Mouse (Mus musculus): ENCODE measurements around the gene Shisa8.
"Not testable (repeated sequence)": the region's sequence is repeated elsewhere in the genome, so short reads cannot be mapped to it uniquely, and the experiment has no call there.

Shisa8 gene

DNA sequence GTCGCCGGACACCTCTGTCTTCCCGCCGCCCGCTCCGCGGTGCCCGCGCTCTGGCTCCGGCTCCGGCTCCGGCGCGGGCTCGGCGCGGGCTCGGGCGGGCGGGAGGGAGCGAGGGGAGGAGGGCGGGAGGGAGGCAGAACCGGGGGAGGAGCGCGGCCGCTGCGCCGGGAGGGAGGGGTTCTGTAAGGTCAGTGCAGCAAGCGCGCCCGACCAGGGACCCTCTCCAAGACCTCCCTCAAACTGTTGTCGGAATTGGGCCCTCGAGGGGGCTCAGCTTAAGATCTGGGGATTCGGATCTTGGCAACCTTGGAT, at the start of gene Shisa8:
Gene Shisa8, minus strand, starts transcription at position 64 of the 312 bp plus-strand sequence.
- DNase-seq, result no peak

GRCm38 (mm10) chr15:82259510-82259909, 46.9 kb upstream of the Shisa8 start:
- DNase-seq, result peak; percentile 65

- DNase-seq, result peak; percentile 69
Measured at GRCm38 (mm10) chr15:82255944-82256383, 43.3 kb upstream of the Shisa8 start.

- DNase-seq, result no peak
Measured at GRCm38 (mm10) chr15:82255248-82255647, 42.6 kb upstream of the Shisa8 start.

- DNase-seq, result no peak
Measured at GRCm38 (mm10) chr15:82252097-82252496, 39.5 kb upstream of the Shisa8 start, which contains the start of gene 1500009C09Rik. TSS of gene 1500009C09Rik (plus strand) at chr15:82252397.

GRCm38 (mm10) chr15:82251579-82251978, 39.0 kb upstream of the Shisa8 start:
- DNase-seq, result no peak

- no peak for DNase-seq
Measured at GRCm38 (mm10) chr15:82247131-82247776, 34.6 kb upstream of the Shisa8 start.

GRCm38 (mm10) chr15:82244805-82245161, 32.2 kb upstream of the Shisa8 start:
- DNase-seq, result not testable (repeated sequence)

- peak; percentile 89 for DNase-seq
Measured at GRCm38 (mm10) chr15:82244115-82244804, 31.6 kb upstream of the Shisa8 start, which contains the start of gene Cenpm. TSS of gene Cenpm (minus strand) at chr15:82244748.

DNA sequence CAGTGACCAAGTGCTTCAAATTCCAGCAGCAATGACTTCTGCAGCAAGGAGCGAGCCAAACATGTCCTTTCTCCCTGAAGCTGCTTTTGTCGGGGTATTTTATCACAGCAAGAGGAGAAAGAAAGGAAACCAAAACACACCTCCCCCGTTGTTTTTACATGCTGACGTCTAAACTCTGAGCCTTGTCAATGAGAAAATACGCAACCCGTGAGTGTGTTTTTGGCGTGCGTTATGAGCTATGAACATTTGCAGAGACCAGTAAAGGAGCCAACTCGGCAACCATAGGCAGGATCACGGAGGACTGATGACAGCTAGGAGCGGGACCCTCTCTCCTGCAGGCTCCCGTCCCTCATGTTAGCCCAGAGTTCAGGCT, 31.1 kb upstream of the Shisa8 start:
- DNase-seq, result no peak

DNA sequence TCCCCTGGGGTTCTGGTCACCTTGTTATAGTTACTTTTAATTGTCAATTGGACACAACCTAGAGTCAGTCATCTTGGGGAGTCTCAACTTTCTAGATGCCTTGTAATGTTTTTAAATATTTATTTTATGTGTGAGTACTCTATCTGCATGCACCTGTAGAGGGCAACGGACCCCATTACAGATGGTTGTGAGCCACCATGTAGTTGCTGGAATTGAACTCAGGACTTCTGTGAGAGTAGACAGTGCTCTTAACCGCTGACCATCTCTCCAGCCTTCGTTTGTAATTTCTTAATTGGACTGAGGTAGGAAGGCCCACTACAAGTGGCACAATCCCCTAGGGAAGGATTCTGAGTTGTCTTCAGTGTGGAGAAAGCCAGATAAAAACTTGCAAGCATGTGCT, 30.7 kb upstream of the Shisa8 start:
- no peak for DNase-seq

DNA sequence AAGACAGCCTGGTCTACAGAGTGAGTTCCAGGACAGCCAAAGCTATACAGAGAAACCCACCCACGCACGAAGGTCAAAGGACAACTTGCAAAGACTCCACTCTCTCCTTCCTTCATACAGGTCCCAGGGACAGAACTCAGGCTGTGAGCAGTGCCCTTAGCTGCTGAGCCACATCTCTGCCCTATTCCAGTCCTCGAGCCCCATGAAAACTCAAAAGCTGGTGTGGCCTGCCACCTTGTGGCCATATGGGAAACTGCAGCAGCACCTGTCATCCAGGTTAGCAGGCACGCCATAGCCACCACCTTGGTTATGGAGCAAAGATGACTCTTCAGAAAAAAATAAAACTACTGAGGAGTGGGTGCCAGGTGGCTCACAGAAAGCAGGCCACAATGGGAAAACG, 23.9 kb upstream of the Shisa8 start:
- DNase-seq, result peak; percentile 91

GRCm38 (mm10) chr15:82235661-82236060, 23.0 kb upstream of the Shisa8 start:
- no peak for DNase-seq

DNA sequence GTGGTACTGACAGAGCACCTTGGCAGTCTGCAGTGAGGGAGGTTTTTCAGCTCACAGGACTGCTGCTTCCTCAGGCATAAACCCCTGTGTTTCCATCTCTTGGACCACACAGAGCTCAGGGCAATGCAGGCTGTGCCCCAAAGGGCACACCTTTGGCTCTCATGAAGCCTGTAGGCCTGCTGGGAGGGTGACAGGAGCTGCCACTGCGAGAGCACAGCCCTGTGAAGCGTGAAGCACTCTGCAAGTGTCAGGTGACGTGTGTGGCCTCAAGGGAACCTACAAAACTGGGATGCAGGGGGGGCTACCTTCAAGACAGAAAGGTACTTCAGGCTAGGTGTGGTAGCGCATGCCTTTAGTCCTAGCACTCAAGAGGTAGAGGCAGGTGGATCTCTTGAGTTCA, 20.0 kb upstream of the Shisa8 start:
- no peak for DNase-seq

GRCm38 (mm10) chr15:82231591-82232378, 19.2 kb upstream of the Shisa8 start:
- DNase-seq, result peak; percentile 90

DNA sequence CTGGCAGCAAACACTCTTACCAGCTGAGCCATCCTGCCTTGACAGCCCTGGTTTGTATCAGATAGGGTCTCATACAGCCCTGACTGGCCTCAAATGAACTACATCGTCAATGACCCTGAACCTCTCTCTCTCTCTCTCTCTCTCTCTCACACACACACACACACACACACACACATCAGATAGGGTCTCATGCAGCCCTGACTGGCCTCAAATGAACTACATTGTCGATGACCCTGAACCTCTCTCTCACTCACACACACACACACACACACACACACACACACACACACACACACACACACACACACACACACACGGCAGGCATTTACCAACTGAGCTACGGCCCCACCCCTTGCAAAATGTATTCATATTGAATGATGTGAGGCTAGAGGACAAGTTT, 18.5 kb upstream of the Shisa8 start:
- no peak for DNase-seq

DNA sequence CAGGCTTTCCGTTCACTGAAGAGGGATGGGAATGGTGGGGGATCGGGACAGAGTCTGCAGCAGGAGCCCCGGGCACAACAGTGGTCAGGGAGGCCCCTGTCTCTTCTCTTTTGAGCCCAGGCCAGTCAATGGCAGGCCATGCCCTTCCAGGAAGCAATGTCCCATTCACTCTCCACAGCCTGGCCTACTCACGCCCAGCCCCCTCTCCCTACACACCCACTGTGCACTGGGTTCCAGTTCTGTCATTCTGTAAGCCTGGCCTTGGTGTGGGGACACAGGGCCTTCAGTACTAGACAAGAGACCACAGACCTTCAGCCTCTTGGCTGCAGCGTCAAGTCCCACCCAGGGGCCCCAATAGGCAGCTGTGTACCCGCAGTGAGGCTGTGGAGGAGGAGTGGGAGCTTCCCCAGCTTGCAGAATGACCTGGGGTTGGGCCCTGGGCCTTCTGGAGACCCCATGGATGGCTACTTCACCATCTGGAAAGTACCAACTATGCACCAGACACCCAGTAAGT, 17.5 kb upstream of the Shisa8 start:
- DNase-seq, result no peak

- no peak for DNase-seq
Measured at GRCm38 (mm10) chr15:82229542-82230045, 17.0 kb upstream of the Shisa8 start.

DNA sequence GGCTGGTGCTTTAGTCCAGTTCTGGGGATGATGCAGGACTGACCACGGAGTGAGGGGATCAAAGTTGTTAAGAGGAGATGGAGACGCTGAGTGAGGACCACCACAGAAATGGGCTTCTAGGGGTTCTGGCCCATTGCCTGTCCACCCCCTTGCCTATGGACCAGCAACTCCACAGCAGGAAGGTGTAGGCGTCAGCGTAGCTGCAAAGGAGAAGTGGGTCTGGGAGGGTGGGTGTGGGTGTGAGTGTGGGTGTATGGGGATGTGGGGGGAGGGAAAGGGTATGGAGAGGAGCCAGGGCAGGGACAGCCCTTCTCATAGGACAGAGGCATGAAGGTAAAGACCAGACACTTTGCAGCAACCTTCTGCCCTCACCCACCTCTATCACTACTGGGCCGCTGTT, 13.2 kb upstream of the Shisa8 start:
- no peak for DNase-seq

DNA sequence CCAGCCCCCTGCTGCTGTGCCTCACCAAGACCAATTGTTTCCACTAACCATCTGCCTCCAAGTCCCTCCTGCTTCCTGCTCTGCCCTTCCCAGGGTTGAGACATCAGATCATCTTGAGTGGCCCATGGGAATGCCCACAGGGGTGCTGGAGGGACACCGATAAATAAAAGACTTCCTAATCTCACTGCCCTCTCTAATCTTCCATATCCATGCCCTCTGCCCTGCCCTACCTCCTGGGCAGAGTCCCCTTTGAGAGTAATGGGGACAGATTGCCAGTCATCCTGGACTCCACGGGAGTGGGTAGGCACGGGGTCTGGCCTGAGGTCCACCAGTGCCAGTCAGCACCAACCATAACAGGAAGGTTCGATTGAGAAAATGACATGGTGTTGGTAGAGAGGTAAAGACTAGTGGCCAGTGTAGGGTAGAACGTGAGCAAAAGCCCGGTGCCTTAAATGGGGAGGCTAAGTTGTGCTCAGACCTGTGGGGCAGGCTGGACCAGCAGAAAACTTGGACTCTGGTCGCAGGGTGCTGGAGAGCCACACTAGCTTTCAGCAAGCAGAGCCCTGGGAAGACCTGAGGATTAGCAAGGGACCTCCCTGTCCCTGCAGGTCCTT, 12.1 kb upstream of the Shisa8 start:
- no peak for DNase-seq

DNA sequence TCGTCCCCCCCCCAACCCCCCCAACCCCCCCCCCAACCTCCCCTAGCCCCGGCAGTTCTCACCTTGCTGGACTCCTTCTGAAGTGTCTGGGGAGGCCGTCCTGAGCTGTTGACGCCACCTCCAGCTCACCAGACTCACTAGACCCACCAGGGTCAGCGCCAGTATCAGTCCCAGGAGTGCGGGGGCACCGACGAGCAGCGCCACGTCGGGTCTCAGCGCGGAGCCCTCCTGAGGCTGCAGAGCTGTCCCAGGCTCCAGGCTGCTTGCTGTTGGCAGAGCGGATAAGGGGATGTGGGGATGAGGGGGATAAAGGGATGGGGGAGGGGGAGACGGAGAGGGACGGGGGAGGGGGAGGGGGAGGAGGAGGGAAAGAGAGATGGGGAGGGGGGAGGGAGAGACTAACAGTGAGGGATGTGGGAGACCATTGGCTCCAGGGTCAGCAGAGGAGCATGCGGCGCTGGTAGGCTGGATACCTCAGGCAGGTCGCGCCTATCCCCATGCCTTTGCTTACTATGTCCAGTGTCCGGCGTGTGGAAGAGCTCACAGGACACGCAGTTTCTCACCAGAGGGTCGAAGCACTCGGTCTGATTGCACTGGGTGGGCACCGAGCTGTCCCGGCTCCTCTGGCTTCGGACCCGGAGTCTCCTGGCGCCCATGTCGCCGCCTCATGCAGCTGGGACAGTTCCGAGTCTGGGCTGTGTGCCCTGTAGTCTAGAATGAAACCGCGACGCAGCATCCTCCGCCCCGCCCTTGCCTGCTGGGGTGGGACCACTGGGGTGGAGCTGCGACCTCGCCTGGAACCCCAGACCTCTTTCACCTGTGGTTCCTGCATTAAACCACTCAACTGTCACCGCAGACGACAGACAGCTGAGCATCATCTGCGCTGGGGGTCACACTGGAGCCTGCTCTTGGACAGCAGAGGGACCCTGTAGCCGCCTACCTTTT, 11.3 kb upstream of the Shisa8 start, which contains the start of gene Tnfrsf13c:
Gene Tnfrsf13c, minus strand, starts transcription at position 713 of the 945 bp plus-strand sequence.
- DNase-seq, result no peak

- no peak for DNase-seq
Measured at GRCm38 (mm10) chr15:82223251-82223650, 10.6 kb upstream of the Shisa8 start.
